Mouse (Mus musculus) embryo, embryonic 11 days (tissue): ENCODE results near the gene Gdf7.

Source experiments
- DNase-seq: peaks from one replicate; pipeline ENCODE4 v3.0.0-alpha.2; 2015

Gdf7 gene

DNA sequence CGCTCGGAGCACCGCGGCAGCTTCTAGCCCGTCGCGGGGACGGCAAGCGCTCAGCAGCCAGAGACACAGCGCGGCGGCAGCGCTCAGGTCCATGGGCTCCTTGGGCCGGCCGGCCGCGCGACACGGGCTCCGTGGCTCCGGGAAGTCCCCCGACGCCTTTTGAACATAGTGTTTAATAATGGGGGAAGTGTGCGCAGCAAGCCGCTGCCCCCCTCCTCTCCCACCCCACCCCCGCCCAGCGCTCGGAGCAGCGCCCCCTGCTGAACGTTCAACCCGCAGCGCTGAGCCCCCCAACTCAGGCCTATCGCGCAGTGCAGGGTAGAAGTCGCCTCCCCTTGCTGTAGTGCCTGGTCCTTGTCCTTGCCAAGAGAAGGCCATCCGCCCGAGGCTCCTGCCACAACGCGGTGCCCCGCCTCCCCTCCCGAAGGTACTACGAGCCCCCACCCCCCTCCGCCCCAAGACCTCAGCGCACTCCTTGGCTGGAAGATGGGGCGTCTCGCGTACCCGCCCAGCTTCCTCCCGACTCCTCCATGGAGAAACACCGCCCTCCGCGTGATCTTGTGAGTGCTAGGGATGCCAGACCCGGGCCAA, at the start of gene Gdf7:
Gene Gdf7 (minus strand): TSS at position 114 of the 591 bp plus-strand sequence.
- DNase-seq: peak; percentile 56

DNA sequence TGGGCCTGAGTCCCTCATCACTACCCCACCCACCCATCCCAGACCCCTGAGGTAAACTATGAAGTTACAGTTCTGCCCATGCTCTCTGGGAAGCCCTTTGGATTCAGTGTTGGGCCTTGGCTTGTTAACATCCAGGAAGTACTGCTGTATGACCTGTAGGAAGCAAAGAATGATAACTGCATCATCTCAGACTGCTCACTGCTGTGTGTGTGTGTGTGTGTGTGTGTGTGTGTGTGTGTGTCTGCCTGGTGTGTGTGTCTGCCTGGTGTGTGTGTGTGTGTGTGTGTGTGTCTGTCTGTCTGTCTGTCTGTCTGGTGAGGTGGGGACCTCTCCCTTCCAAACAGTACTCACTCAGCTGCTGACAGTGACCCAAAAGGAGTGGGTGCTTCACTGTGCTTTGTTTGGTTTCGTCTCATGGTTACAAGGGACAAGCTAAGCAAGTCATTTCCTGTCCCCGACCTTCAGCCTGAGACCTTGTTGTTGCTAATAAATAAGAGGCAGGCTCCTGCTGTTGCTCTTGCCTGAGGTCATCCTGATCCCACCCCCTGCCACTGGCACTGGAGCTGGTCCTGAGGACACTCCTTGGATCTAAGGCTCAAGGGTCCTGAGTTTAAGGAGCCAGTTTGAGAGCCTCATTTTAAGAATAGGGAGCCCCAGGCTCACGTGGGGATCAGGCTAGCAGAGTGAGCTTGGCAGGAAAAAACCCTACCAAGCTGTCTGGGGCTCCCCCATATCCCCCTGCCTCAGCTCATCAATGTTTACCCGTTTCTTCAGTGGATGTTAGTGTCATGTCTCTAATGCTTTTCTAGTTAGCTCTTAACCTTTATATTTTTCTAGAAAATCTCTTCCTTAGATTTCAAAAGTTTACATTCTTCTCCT, 49.5 kb upstream of the Gdf7 start:
- DNase-seq: no peak

DNA sequence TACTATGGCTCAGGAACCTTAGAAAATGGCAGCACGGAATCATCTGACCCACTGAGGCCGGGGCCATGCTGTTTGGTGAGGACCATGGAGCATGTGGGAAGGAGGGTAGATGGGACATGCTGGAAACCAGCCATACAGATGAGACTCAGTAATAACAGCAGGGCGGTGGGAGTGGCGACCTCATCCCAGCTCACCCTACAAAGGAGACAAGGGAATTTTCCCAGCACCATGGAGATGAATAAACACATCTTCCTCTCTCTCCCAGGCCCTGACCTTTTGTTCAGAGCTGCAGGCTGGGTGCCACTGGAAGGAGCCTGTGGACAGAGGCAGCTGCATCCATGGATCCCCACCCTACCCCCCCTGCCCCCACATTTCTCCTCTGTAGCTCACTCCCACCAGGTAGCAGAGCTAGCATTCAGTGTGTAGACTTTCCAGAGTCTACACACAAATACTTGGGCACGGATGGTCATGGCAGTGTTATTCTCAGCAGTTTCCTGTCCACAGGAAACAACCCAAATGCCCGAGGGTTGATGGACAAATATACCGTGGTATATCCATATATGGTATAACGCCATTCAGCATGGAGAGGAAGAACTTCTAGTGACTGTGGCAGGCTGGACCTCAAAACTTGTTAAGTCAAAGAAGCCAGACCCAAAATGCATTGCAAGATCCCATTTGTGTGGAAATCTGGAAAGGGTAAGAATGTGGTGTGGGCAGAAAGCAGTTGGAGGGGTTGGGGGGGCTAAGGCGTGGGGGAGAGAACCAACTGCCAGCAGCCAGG, 47.2 kb upstream of the Gdf7 start:
- DNase-seq: no peak

DNA sequence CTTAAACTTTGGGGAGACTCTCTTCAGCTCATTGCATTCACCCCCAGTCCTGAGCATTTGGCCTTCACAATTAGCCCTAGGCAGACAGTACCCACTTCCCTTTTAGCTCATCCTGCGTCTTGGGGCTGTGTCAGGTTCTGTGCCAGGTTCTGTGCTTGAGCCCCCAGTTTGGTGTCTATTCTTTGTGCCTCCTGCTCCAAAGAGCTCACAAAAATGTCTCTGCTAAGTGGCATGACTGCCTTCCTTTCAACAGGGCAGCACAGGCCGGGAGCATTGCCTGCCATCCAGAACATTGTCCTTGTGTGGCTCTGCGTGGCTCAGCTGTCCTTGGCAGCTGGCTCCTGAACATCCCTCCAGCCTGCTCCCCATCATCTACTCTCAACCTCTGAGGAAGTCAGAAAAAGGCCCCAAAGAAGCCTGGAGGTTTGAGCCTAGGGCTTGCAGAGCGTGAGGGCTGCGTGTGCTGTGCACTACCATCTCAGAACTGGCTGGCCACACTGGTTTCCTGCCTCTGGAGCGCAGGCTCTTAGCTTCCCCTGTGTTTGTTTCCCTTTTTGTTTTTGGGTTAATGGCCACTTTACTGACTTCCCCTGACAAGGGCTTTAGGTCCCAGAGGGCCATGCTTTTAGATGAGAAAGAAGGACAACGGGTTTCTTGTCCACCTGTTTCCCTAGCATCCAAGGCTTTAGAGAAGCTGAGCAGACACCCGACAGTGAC, 46.1 kb upstream of the Gdf7 start:
- DNase-seq: no peak

DNA sequence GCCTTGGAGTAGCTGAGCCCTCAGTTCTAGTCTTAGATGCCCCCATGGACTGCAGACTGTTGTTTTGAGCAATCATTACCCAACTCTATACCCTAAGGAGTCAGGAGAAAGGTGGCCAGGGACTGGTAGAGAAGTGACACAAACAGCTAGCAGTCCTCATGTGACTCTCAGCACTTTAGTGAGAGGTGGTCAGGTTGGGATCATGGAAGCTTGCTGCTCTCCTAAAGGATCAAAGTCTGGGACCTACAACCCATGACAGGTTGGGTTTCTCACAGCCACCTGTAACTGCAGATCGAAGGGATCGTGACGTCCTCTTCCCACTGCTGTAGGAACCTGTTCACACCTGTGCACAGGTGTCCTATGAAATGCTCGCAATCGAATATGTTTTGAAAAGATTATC, 43.8 kb upstream of the Gdf7 start:
- DNase-seq: no peak

DNA sequence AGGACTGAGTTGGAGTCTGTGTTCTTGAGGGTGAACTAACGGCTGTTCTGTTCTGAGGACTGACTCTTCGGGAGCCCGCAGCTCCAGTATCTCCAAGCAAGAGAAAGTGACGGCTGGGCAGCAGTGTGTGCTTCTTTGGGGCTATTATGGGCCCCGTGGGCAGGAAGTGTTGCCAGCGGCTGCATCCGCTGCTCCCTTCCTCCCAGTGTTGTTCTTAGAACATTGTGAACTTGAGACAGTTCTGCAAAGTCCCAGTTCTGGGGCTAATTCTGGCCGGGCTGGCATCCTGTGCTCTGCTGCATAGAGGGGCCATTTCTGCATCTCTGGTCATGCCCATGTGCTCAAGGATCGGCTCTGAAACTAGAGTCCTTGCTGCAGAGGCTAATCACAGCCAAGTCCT, 43.1 kb upstream of the Gdf7 start:
- no peak for DNase-seq

DNA sequence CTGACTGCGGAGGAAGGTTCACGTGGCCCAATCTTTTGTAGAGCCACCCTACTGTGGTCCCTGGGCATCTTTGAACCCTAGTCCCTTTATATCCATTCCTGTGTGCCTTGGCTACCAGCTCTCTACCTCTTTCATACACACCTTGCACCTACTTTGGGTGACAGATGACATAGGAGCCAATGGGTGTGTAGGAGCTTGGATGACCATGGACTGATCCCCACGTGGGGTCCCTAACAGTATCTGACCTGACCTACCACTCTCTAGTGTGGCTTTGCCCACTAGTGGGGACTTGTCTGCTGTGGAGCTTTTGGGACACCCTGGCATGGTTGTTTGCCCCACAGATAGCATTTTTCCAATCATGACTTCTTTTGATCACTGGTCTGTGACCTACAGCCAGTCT, 41.6 kb upstream of the Gdf7 start:
- no peak for DNase-seq

DNA sequence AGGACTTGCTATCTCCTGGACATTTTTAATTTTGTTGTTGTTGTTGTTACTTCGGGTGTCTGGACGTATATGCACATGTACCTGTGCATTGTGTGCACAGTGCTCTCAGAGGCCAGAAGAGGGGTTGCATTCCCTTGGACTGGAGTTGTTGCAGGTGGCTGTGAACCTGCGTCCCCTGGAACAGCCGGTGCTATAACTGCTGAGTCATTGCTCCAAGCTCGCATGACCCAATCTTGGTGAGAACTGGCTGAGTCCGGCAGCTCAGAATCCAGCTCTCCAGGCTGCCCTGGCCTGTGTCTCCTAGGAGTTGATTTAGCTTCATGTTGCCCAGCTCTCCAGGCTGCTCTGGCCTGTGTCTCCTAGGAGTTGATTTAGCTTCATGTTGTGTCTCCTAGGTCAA, 39.3 kb upstream of the Gdf7 start:
- DNase-seq: no peak

DNA sequence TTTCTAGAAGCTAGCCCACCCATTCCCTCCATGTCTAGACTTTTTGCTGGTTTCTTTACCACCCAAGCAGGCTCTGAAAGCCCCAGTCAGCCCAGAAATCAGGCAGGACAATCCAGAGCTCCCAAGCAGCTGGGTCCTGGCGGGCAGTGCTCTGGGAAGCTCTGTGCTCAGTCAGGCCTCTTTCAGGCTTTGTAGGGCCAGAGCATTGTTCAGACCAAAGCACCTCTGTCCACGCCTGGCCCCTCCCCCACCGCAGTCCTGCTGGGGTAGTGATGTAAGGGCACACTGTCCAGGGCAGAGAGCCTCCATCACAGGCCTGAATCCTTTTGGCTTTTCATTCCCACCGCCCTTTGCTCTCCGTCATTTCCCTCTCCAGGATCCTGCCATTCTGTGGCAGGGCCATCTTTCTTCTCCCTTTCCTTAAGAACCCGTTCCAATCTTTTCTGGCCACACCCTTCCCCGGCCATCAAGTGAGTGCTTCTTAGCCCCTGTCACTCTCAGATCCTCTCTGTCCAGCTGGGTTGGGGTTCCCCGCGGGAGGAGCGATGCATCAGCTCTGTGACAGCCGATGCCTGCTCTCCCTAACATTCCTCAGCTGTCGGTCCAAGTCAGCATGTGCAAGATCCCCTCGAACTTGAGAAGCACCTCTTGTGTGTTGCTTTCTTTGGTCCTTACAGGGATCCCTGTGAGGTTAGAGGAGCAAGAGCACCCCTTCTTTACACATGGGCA, 38.0 kb upstream of the Gdf7 start:
- peak; percentile 63 for DNase-seq

DNA sequence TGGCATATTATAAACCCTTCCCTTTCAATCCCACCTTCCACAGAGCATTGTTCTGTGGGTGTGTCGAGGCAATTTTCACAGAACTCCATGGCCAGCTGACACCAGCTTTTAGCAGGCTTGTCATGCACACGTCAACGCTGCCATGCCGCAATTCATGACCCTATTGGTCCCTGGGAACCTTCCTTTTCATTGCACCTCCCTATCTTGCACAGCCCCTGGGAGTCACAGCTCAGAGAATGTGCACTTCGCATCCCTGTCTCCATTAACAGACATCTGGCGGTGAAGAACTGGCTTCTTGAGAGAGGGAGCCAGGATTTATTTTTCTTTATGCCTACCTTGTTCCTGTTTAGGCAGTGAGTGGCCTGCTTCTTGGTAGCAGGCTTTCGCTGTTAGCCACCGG, 37.2 kb upstream of the Gdf7 start:
- no peak for DNase-seq

DNA sequence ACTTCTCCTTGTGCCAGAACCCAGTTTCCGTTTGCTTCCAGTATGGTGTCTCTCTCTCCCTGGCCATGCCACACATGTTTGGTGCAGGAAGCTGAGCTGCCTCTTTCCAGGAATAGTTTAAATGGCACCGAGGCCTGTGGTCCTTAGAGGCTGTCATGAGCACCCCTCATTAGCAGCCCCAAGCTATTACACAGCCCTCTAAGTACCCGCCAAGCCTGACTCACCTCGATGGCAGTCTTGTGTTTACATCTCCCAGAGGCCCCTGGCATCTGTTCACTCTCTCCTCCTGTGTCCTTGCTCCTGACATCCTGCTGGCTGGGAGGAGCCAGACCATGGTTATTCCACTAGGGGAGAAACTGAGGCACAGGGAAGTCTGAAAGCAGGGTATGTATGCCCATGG, 36.7 kb upstream of the Gdf7 start:
- no peak for DNase-seq

DNA sequence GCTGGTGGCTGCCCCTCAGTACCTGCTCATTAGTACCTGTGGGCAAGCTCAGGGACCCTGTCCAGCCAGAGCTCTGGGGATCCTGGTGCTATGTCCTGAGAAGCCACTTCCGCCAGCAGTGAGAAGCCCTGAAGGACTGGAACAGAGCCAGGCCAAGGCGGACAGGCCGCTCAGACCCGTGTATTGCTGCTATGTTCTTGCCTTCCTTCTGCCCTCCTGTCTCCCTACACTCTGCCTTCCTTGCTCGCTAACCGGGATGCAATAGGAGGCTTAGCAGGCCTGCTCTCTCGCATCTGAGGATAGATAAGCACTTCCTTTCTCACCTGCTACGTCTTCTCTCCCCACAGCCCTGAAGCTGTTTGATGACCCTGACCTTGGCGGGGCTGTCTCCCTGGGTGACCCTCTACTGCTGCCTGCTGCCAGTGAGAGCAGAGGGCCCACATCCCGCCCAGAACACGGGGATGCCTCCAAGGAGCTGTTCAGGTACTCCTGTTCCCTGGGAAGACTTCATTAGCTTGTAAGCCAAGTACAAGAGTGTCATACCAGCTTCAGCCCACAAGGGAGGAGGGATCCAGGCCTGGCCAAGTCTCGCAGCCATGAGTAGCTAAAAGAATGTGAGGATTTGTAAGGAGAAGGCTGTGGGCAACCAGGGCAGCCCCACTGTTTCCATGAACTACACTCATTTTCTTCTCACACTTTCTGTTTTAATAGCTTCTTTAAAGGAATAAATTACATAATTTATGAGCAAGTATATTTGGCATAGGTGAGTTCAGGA, 35.7 kb upstream of the Gdf7 start:
- no peak for DNase-seq

DNA sequence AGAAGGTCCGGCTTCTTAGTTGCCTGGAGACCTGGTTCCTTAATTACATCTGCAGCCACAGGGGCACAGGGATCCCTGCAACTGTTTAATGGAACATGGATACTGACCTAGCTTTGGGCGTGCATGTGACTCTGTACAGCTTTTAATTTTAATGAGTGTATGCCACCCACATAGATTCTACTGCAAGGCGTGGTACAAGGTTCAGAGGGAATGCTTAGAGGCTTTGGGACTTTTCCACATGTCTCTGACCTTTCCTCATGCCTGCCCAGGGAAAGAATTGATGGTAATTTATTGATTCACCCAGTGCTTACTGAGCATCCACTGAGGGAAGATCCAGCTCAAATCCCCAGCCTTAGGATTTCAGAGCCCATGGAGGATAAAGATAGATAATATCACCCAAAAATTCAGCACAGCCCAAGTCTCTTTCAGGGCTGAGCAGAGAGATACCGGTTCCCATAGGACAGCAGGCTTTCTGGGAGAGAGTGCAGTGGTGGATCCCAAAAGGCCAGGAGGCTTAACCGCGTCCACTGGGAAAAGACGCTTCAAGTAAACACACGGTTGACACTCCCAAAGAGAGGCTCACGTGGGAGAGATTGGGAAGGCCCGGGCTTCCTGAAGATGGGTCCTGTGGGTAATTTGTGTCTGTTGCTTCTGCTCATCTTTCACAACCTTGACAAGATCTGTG, 35.0 kb upstream of the Gdf7 start:
- DNase-seq: no peak

DNA sequence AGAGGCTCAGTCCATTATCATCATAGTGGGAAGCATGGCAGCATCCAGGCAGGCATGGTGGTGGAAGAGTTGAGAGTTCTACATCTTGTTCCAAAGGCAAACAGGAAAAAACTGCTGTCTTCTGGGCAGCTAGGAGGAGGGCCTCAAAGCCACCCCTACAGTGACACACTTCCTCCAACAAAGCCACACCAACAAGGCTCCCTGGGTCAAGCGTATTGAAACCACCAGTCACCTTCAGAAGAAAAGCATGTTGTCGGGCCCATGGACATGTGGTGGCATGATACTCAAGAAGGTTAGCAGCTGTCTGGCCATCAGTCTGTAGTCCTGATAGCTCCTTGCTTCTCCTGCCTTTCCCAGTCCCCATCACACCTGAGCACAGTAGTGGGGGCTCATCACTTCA, 33.7 kb upstream of the Gdf7 start:
- no peak for DNase-seq

DNA sequence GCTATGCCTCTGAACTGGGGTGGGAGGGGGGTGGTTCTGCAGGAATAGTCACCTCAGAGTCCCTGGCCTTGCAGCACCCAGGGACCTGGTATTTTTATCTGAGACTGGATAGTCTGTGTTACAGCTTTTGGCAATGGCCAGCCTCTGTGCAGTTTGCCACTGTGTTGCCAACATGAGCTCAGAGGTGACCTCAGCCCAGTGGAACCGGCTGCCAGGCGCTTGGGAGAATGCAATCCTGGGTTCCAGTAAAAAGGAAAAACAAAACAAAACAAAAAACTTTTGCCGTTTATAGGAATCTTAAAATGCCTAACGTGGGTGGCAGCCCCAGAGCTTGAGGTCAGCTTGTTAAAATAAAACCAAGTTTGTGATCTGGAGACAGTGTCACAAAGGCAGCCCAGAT, 32.5 kb upstream of the Gdf7 start:
- DNase-seq: no peak

DNA sequence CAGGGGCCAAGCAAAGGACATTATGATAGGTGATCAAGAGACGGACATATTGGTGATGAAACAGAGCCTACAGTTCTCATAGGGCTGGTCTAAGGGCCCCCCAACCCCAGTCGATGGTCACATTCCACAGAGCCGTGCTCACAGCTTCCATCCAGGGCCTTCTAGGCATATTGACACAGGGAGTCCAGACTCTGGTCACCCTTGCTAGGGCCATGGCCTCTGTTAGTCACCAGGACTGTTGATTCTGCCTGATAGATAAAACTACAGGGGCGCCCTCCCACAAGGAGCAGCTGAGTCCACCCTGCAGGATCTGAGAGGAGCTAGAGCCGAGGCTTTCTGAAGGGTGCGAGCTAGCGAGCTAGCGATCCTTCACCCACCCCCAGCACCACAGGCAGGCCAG, 31.9 kb upstream of the Gdf7 start:
- DNase-seq: no peak

DNA sequence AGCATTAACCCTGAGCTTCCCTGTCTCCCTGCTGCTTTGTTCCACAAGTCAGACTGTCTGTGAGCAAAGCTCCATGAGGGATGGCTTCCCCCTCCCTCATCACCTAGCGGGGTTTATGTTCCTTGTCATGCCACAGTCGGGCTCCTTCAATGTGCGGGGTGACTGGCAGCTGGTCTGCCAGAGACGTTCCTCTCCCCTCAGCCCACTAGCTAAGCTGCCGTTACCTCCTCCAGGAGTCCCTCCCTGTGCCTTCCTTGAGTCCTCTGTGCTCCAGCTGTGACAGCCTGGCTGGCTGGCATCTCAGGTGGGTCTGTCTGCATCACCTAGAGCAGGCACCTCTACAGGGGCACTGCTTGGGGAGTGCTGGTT, 30.4 kb upstream of the Gdf7 start:
- DNase-seq: no peak

DNA sequence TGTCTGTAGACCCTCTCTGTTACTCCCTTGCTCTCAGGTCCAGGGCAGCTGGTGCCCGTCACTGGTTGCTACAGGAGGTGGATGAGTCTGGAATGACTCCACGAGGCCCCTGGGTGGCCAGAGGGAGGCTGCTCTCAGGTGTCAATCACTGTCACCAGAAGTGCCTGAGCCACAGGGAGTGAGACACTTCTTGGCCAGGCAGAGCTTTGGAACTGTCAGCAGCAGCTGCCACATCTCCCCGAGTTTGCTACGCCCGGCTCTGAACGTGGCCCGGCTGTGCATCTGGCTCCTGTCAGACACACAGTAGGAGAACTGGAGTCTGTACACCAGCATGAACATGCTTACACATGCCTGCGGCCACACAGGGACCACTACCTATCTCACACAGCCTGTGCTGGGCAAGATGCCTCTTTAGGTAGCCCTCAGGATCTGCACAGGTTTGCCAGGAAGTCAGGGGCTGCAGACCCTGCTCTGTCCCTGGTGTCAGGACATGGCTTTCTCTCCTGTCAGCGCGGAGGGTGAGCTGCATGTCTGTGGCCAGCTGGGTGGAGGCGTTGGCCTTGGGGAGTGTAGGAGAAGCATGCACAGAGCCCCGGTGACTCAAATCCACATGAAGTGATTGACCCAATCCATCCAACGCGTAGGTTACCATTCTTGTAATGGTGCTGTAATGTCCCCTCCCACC, 29.9 kb upstream of the Gdf7 start:
- no peak for DNase-seq

DNA sequence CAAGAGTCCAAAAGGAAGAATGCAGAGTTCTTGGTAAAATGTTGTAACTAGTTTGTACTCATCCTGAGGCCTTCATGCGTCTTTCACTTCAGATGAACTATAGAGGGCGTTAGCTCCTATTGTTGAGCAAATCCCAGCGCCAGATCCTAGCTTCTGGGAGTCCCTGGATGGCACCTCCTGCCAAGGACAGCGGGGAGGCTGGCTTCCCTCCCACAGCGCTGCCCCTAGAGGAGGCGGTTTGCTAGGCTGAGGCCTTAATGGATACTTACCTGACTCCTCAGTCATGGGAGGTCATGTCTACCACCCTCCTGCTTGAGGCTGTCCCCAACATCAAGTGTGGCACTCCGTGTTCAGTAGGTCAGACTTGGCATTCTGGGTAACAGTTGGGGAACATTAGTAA, 27.5 kb upstream of the Gdf7 start:
- DNase-seq: no peak

DNA sequence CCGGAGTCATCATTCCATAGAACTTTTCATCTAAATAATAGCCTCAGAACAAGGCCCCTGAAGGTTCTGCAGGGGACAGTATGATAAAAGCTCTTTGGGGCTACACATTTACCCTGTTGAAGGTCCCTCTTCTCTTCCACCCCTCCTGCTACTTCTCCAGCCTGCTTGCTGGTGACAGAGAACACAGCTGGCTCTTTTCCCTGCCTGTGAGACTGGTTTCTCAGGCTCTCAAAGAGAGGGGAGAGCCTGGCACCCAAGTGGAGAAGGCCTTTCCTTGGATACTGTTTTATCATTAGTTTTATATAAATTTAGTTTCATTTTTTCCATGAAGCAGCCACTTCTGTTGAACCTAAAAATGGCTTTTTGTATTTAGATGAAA, 25.9 kb upstream of the Gdf7 start:
- DNase-seq: no peak
